Mouse (Mus musculus) liver, embryonic 14.5 days (tissue): ENCODE measurements around the gene Gal3st2.
"Not testable (repeated sequence)": the region's sequence is repeated elsewhere in the genome, so short reads cannot be mapped to it uniquely, and the experiment has no call there.

ENCODE experiments used
- CTCF ChIP-seq: IDR thresholded peaks from 2 replicates; pipeline ENCODE4 v1.5.1; 2016; ENCODE audit warnings: antibody characterized with exemption, low read depth, control low read depth
- EP300 ChIP-seq: IDR thresholded peaks from 2 replicates; pipeline ENCODE4 v1.6.1; 2016; ENCODE audit warnings: antibody characterized with exemption, low read depth

DNA sequence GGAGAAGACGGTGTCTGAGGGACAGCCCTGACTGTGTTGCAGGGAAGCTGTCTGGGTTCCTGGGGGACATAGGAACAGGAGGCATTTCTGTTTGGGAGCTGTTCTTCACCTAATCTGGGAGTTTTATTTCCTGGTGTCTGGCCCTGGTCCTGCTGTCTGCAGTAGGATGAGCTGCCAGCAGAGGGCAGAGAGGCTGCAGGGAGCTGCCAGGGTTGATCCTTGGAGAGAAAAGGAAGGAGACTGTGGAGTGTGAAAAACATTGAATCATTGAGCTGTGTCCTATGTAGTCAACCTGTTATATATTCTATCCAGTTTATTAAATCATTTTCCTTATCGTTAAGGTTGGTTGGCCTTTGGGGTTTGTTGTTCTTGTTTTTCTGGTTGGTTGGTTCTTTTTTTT is 50.8 kb downstream of the Gal3st2 start:
- not testable (repeated sequence) for TF ChIP-seq EP300, CTCF
